Mouse (Mus musculus): ENCODE measurements around the gene Mlph.

DNA sequence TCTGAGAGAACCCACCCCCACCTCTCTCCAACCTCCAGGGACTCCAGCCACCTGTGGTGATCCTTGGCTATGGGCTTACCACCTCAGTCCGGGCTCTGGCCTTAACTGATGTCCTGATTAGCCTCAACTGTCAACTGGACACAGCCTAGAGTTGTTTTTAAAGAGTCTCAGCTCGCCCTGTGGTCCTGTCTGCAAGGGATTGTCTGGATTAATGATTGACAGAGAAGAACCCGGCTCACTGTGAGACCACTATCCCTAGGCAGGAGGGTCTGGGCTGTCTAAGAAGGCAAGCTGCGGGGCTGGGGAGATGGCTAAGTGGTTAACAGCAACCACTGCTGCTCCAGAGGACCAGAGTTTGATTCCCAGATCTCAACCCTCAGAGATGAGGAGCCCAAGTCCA is 47.6 kb downstream of the Mlph start:
- TF ChIP-seq CTCF (IDR thresholded peaks at IDR 0.05; ENCODE audit: control insufficient read depth, insufficient read depth, insufficient read length) (no peak), MYOD1 (IDR thresholded peaks at IDR 0.05; ENCODE audit: control insufficient read depth, insufficient read length, low read depth) (no peak), USF1 (IDR thresholded peaks at IDR 0.05; ENCODE audit: low read depth) (no peak), MAX (IDR thresholded peaks at IDR 0.05) (no peak), MYOG (IDR thresholded peaks at IDR 0.05; ENCODE audit: control insufficient read depth, extremely low read depth, insufficient read length) (no peak), CEBPB (IDR thresholded peaks at IDR 0.05; ENCODE audit: low read depth) (no peak)

Measured in C2C12 (cell line).